Mouse (Mus musculus) liver, embryonic 13.5 days (tissue): ENCODE results near the gene Hcar2. TPM values are rescaled to one million over a fixed set of nuclear protein-coding genes. Genes with fewer than 3 reads are reported as not detected.

Experiments
- ATAC-seq: fragments of 200-750 bp; cut with Nextera tagmentation; 2 replicates; pipeline ENCODE4 v1.8.0; 2017; ENCODE audit warnings: low read depth, mild to moderate bottlenecking, moderate number of reproducible peaks, moderate library complexity
- DNase-seq: peaks from one replicate; pipeline ENCODE4 v3.0.0; 2022
- H3K27ac ChIP-seq: fragments of 300-500 bp; sonication (generic); 2 replicates; pipeline ENCODE4 v1.5.1; 2015; ENCODE audit warnings: moderate library complexity, mild to moderate bottlenecking, inconsistent platforms
- H3K27me3 ChIP-seq: fragments of 300-500 bp; sonication (generic); 2 replicates; pipeline ENCODE4 v1.6.1; 2015; ENCODE audit warnings: mild to moderate bottlenecking, inconsistent platforms
- H3K36me3 ChIP-seq: fragments of 300-500 bp; sonication (generic); 2 replicates; pipeline ENCODE4 v1.6.1; 2015; ENCODE audit warnings: mild to moderate bottlenecking, inconsistent platforms
- H3K4me1 ChIP-seq: fragments of 300-500 bp; sonication (generic); replicated peaks from 2 replicates; pipeline ENCODE4 v1.6.1; 2015; ENCODE audit warnings: inconsistent platforms
- H3K4me2 ChIP-seq: fragments of 300-500 bp; sonication (generic); 2 replicates; pipeline ENCODE4 v1.6.1; 2015; ENCODE audit warnings: inconsistent platforms, mild to moderate bottlenecking, moderate library complexity
- H3K4me3 ChIP-seq: fragments of 300-500 bp; sonication (generic); replicated peaks from 2 replicates; pipeline ENCODE4 v1.5.1; 2015; ENCODE audit warnings: mild to moderate bottlenecking, inconsistent platforms
- H3K9ac ChIP-seq: fragments of 300-500 bp; sonication (generic); 2 replicates; pipeline ENCODE4 v1.6.1; 2015; ENCODE audit warnings: mild to moderate bottlenecking, inconsistent platforms
- H3K9me3 ChIP-seq: fragments of 300-500 bp; sonication (generic); replicated peaks from 2 replicates; pipeline ENCODE4 v1.6.1; 2016; ENCODE audit warnings: inconsistent platforms
- WGBS: fragments of 180-500 bp; shearing (Covaris S2); methylation state at CpG from one replicate; pipeline ENCODE4 v1.1.7; 2015; ENCODE audit not compliant: insufficient replicate concordance; 5-methylcytosine and 5-hydroxymethylcytosine counted together
- polyA plus RNA-seq: library from polyadenylated mRNA; unstranded; fragments of >200 nt; fragmentation: Nextera tagmentation; extraction: Ambion mirVana; gene quantifications from 2 replicates; pipeline ENCODE4 v1.2.1, GENCODE M21; 2015

The Hcar2 gene
- polyA plus RNA-seq, 1 experiment from 2014 or later = 0.16 TPM

GRCm38 (mm10) chr5:123890312-123890711 lies 25.0 kb upstream of the Hcar2 start:
- Histone ChIP-seq H3K27ac (no peak overlapping the region), H3K4me1 (peaks cover 9% of the 10 kb centered on the region; the same call in 1 of the 2 replicates), H3K27me3 (no peaks in the 10 kb centered on the region), H3K9ac (no peak overlapping the region), H3K36me3 (no peaks in the 10 kb centered on the region), H3K4me3 (no peak overlapping the region), H3K9me3 (no peaks in the 10 kb centered on the region), H3K4me2 (no peak overlapping the region)
- DNase-seq (no peak), ATAC-seq (no peak)
- WGBS = 50% methylated on average over 2 of the region's 2 CpGs

- H3K27ac ChIP-seq = no peak overlapping the region
- WGBS = 52% methylated on average over 3 of the region's 3 CpGs
- no peak overlapping the region for H3K9ac ChIP-seq
- no peaks in the 10 kb centered on the region for H3K36me3 ChIP-seq
- no peak overlapping the region for H3K4me2 ChIP-seq
- 0 out of 2 replicates have a peak, but pooled peaks cover 1% of the 10 kb centered on the region for H3K4me1 ChIP-seq
- DNase-seq (no peak), ATAC-seq (no peak)
- H3K4me3 ChIP-seq = no peak overlapping the region
- H3K9me3 ChIP-seq = no peaks in the 10 kb centered on the region
- H3K27me3 ChIP-seq = no peaks in the 10 kb centered on the region
These were observed 21.1 kb upstream of the Hcar2 start for GRCm38 (mm10) chr5:123886365-123886764.

GRCm38 (mm10) chr5:123884332-123884731 lies 19.0 kb upstream of the Hcar2 start:
- H3K4me2 ChIP-seq = no peak overlapping the region
- H3K9ac ChIP-seq = no peak overlapping the region
- DNase-seq (no peak), ATAC-seq (no peak)
- no peak overlapping the region for H3K27ac ChIP-seq
- H3K4me1 ChIP-seq = peaks cover 7% of the 10 kb centered on the region
- H3K27me3 ChIP-seq = no peaks in the 10 kb centered on the region
- H3K4me3 ChIP-seq = no peak overlapping the region
- no peaks in the 10 kb centered on the region for H3K9me3 ChIP-seq
- 41% methylated on average over 10 of the region's 10 CpGs for WGBS
- no peaks in the 10 kb centered on the region for H3K36me3 ChIP-seq

GRCm38 (mm10) chr5:123883891-123884290 lies 18.6 kb upstream of the Hcar2 start:
- WGBS = 63% methylated on average over 7 of the region's 7 CpGs
- Histone ChIP-seq H3K9ac (no peak overlapping the region), H3K27ac (no peak overlapping the region), H3K9me3 (no peaks in the 10 kb centered on the region), H3K4me3 (no peak overlapping the region), H3K4me2 (no peak overlapping the region), H3K4me1 (peaks cover 11% of the 10 kb centered on the region), H3K36me3 (no peaks in the 10 kb centered on the region), H3K27me3 (0 out of 2 replicates have a peak, but pooled peaks cover 2% of the 10 kb centered on the region)
- ATAC-seq = no peak
- DNase-seq = no peak

- Histone ChIP-seq H3K9me3 (no peaks in the 10 kb centered on the region), H3K4me2 (no peak overlapping the region), H3K27ac (no peak overlapping the region), H3K27me3 (0 out of 2 replicates have a peak, but pooled peaks cover 9% of the 10 kb centered on the region), H3K4me1 (peaks cover 12% of the 10 kb centered on the region), H3K36me3 (no peaks in the 10 kb centered on the region), H3K4me3 (no peak overlapping the region), H3K9ac (no peak overlapping the region)
- ATAC-seq (no peak), DNase-seq (no peak)
- WGBS = 78% methylated on average over 14 of the region's 14 CpGs
These were observed 15.5 kb upstream of the Hcar2 start for GRCm38 (mm10) chr5:123880778-123881177.

GRCm38 (mm10) chr5:123879928-123880327 lies 14.6 kb upstream of the Hcar2 start, which contains the start of gene Hcar1:
TSS of gene Hcar1 (minus strand) at chr5:123880020.
- H3K36me3 ChIP-seq = no peaks in the 10 kb centered on the region
- peaks cover 12% of the 10 kb centered on the region for H3K4me1 ChIP-seq
- WGBS = 55% methylated on average over 12 of the region's 12 CpGs
- DNase-seq = no peak
- H3K9me3 ChIP-seq = no peaks in the 10 kb centered on the region
- H3K4me2 ChIP-seq = no peak within 1 kb of the TSS
- H3K4me3 ChIP-seq = no peak within 1 kb of the TSS
- H3K27me3 ChIP-seq = 0 out of 2 replicates have a peak, but pooled peaks cover 9% of the 10 kb centered on the region
- H3K9ac ChIP-seq = no peak within 1 kb of the TSS
- ATAC-seq = no peak
- H3K27ac ChIP-seq = no peak within 1 kb of the TSS

- H3K9ac ChIP-seq = no peak overlapping the region
- DNase-seq (no peak), ATAC-seq (no peak)
- H3K27ac ChIP-seq = no peak overlapping the region
- H3K4me2 ChIP-seq = no peak overlapping the region
- no peaks in the 10 kb centered on the region for H3K9me3 ChIP-seq
- no peak overlapping the region for H3K4me3 ChIP-seq
- no peaks in the 10 kb centered on the region for H3K36me3 ChIP-seq
- 49% methylated on average over 14 of the region's 14 CpGs for WGBS
- peaks cover 12% of the 10 kb centered on the region for H3K4me1 ChIP-seq
- 0 out of 2 replicates have a peak, but pooled peaks cover 9% of the 10 kb centered on the region for H3K27me3 ChIP-seq
These were observed 12.8 kb upstream of the Hcar2 start for GRCm38 (mm10) chr5:123878056-123878455.

GRCm38 (mm10) chr5:123874177-123874576 lies 8.9 kb upstream of the Hcar2 start:
- Histone ChIP-seq H3K27ac (no peak overlapping the region), H3K9ac (no peak overlapping the region), H3K4me2 (no peak overlapping the region), H3K36me3 (no peaks in the 10 kb centered on the region), H3K4me3 (no peak overlapping the region), H3K4me1 (peaks cover 3% of the 10 kb centered on the region; the same call in 1 of the 2 replicates), H3K9me3 (no peaks in the 10 kb centered on the region), H3K27me3 (0 out of 2 replicates have a peak, but pooled peaks cover 9% of the 10 kb centered on the region)
- 52% methylated on average over 5 of the region's 5 CpGs for WGBS
- DNase-seq = no peak
- ATAC-seq = no peak

- no peak overlapping the region for H3K27ac ChIP-seq
These were observed 4.3 kb upstream of the Hcar2 start for GRCm38 (mm10) chr5:123869615-123870014.

GRCm38 (mm10) chr5:123866457-123866856 lies 1.2 kb upstream of the Hcar2 start:
- 67% methylated on average over 4 of the region's 4 CpGs for WGBS
- Histone ChIP-seq H3K4me1 (0 out of 2 replicates have a peak, but pooled peaks cover 3% of the 10 kb centered on the region), H3K4me3 (no peak overlapping the region), H3K4me2 (no peak overlapping the region), H3K27me3 (no peaks in the 10 kb centered on the region), H3K27ac (no peak overlapping the region), H3K9me3 (no peaks in the 10 kb centered on the region), H3K36me3 (no peaks in the 10 kb centered on the region), H3K9ac (no peak overlapping the region)
- ATAC-seq (no peak), DNase-seq (no peak)

More at GRCm38 (mm10) chr5:123869615-123870014, 4.3 kb upstream of the Hcar2 start:
- H3K4me2 ChIP-seq = no peak overlapping the region
- ATAC-seq (no peak), DNase-seq (no peak)
- no peaks in the 10 kb centered on the region for H3K9me3 ChIP-seq
- H3K36me3 ChIP-seq = no peaks in the 10 kb centered on the region
- no peaks in the 10 kb centered on the region for H3K27me3 ChIP-seq
- no peak overlapping the region for H3K4me3 ChIP-seq
- H3K4me1 ChIP-seq = no peaks in the 10 kb centered on the region
- no peak overlapping the region for H3K9ac ChIP-seq
- WGBS = 76% methylated on average over 4 of the region's 4 CpGs

- Histone ChIP-seq H3K4me2 (no peak overlapping the region), H3K4me3 (no peak overlapping the region), H3K27me3 (no peaks in the 10 kb centered on the region), H3K4me1 (0 out of 2 replicates have a peak, but pooled peaks cover 7% of the 10 kb centered on the region), H3K9ac (no peak overlapping the region), H3K27ac (no peak overlapping the region), H3K36me3 (no peaks in the 10 kb centered on the region), H3K9me3 (no peaks in the 10 kb centered on the region)
- 73% methylated on average over 14 of the region's 14 CpGs for WGBS
- DNase-seq = no peak
- no peak for ATAC-seq
These were observed 1.4 kb downstream of the Hcar2 start for GRCm38 (mm10) chr5:123863934-123864333.
